Mouse (Mus musculus) liver, postnatal 0 days (tissue): Measurements from ENCODE around the gene Ripk3. TPM values are rescaled to one million over a fixed set of nuclear protein-coding genes. Genes with fewer than 3 reads are reported as not detected.
A peak's percentile ranks its signal among the peaks of the same experiment; 100 is the strongest.

Experiments used
- ATAC-seq: fragments of 200-750 bp; cut with Nextera tagmentation; 2 replicates; pipeline ENCODE4 v1.8.0; 2017; ENCODE audit warnings: mild to moderate bottlenecking, moderate library complexity
- DNase-seq: peaks from one replicate; pipeline ENCODE4 v3.0.0-alpha.2; 2016
- H3K27ac ChIP-seq: fragments of 300-500 bp; sonication (generic); 2 replicates; pipeline ENCODE4 v1.5.1; 2014; ENCODE audit warnings: antibody characterized with exemption, moderate library complexity, mild to moderate bottlenecking, low read depth
- H3K27me3 ChIP-seq: fragments of 300-500 bp; sonication (generic); 2 replicates; pipeline ENCODE4 v1.6.1; 2014; ENCODE audit warnings: low read length, control low read depth, mixed read lengths; ENCODE audit not compliant: insufficient read depth
- H3K36me3 ChIP-seq: fragments of 300-500 bp; sonication (generic); replicated peaks from 2 replicates; pipeline ENCODE4 v1.6.1; 2014; ENCODE audit warnings: mild to moderate bottlenecking, control low read depth, low read length, moderate library complexity, mixed read lengths; ENCODE audit not compliant: insufficient read depth
- H3K4me1 ChIP-seq: fragments of 300-500 bp; sonication (generic); 2 replicates; pipeline ENCODE4 v1.6.1; 2014; ENCODE audit warnings: antibody characterized with exemption, mild to moderate bottlenecking, control low read depth; ENCODE audit not compliant: insufficient read depth
- H3K4me2 ChIP-seq: fragments of 300-500 bp; sonication (generic); 2 replicates; pipeline ENCODE4 v1.6.1; 2014; ENCODE audit warnings: low read depth, mild to moderate bottlenecking, low read length, moderate library complexity, mixed read lengths
- H3K4me3 ChIP-seq: fragments of 300-500 bp; sonication (generic); 2 replicates; pipeline ENCODE4 v1.5.1; 2014; ENCODE audit warnings: low read depth, low read length
- H3K9ac ChIP-seq: fragments of 300-500 bp; sonication (generic); replicated peaks from 2 replicates; pipeline ENCODE4 v1.6.1; 2014; ENCODE audit warnings: mild to moderate bottlenecking, moderate library complexity
- H3K9me3 ChIP-seq: fragments of 300-500 bp; sonication (generic); 2 replicates; pipeline ENCODE4 v1.6.1; 2016; ENCODE audit warnings: mild to moderate bottlenecking, control low read depth, low read length, mixed read lengths
- CTCF ChIP-seq: sonication (generic); IDR thresholded peaks from 2 replicates; pipeline ENCODE4 v1.5.1; 2016; ENCODE audit warnings: antibody characterized with exemption, low read depth
- EP300 ChIP-seq: IDR thresholded peaks from 2 replicates; pipeline ENCODE4 v1.6.1; 2016; ENCODE audit warnings: antibody characterized with exemption, low read depth, mild to moderate bottlenecking
- WGBS: fragments of 180-500 bp; shearing (Covaris S2); extraction: QIAGEN DNeasy Blood & Tissue Kit; methylation state at CpG from one replicate; pipeline ENCODE4 v1.1.7; 2014; ENCODE audit not compliant: insufficient replicate concordance; 5-methylcytosine and 5-hydroxymethylcytosine counted together
- polyA plus RNA-seq: library from polyadenylated mRNA; unstranded; fragments of >200 nt; fragmentation: Nextera tagmentation; extraction: Ambion mirVana; gene quantifications from 2 replicates; pipeline ENCODE4 v1.2.1, GENCODE M21; 2015

Gene Ripk3
- 9.6 and 10.3 TPM in 2 replicates for polyA plus RNA-seq

DNA sequence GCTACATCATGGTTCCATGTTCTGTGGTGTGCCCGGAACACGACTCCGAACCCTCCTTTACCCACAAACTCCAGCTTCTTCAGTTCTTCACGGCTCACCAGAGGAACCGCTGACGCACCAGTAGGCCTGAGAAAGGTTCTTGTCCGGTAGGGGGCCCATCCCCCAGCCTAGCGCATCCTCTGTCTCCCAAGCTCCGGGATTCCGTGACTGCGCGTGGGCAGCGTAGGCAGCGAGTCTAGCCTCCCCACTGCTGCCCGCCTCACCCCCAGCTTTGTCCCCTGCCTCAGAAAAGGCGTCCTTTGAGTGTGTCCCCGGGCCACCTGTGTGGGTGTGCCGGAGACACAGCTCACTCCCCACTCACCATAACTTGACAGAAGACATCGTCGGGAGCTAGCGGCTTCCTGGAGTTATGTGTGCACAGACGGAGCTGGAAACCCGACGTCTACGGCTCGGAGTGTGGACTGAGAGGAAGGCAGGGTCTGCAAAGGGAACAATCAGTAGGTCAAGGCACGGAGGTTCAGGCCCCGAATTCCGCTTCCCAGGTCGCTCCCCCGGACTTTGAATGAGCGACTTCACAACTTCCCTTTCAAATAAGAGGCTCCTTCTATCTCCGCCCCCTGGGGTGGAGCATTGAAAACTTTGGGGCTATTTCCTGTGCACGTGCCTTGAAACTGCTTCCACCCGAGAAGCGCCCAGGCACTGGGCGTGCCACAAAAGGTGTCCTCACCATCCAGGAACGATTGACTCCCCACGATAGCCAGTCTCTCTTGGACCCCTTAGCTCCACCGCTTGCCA is at the start of gene Ripk3:
TSS of gene Ripk3 (minus strand) at position 610 of the 795 bp plus-strand sequence.
- H3K4me2 ChIP-seq = peak within 1 kb of the TSS; percentile 94
- no peaks in the 10 kb centered on the region for H3K9me3 ChIP-seq
- ATAC-seq = peak; percentile 61
- H3K4me3 ChIP-seq = peak within 1 kb of the TSS; percentile 60
- H3K27ac ChIP-seq = no peak within 1 kb of the TSS
- TF ChIP-seq EP300 (no peak), CTCF (peak; percentile 41)
- DNase-seq = peak; percentile 61
- 4% methylated on average over 40 of the region's 40 CpGs for WGBS
- H3K9ac ChIP-seq = peak within 1 kb of the TSS; percentile 62
- peaks cover 15% of the 10 kb centered on the region for H3K27me3 ChIP-seq
- peaks cover 14% of the 10 kb centered on the region for H3K4me1 ChIP-seq
- no peaks in the 10 kb centered on the region for H3K36me3 ChIP-seq

DNA sequence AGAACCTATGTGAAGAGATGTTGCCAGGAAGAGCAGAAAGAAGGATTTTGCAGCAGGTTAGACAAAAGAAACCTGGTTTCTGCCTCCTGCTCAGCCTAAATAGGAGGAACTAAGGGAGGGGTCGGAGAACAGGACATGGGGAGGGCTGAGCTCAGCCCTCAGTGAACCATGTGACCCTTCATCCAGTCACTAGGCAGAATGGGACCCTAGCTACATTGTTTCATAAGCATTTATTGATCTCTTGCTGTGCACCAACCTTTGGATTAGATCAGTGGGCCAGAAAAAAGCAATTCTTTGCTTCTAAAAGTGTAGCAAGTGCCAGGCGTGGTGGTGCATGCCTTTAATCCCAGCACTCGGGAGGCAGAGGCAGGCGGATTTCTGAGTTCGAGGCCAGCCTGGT is 49.6 kb upstream of the Ripk3 start:
- Histone ChIP-seq H3K27me3 (no peaks in the 10 kb centered on the region), H3K27ac (no peak overlapping the region), H3K4me3 (no peak overlapping the region), H3K4me1 (no peaks in the 10 kb centered on the region), H3K9me3 (no peaks in the 10 kb centered on the region), H3K9ac (no peak overlapping the region), H3K4me2 (no peak overlapping the region), H3K36me3 (no peaks in the 10 kb centered on the region)
- DNase-seq (no peak), ATAC-seq (peak; percentile 91)
- 66% methylated on average over 5 of the region's 5 CpGs for WGBS
- no peak for TF ChIP-seq CTCF
- TF ChIP-seq EP300 = no peak

DNA sequence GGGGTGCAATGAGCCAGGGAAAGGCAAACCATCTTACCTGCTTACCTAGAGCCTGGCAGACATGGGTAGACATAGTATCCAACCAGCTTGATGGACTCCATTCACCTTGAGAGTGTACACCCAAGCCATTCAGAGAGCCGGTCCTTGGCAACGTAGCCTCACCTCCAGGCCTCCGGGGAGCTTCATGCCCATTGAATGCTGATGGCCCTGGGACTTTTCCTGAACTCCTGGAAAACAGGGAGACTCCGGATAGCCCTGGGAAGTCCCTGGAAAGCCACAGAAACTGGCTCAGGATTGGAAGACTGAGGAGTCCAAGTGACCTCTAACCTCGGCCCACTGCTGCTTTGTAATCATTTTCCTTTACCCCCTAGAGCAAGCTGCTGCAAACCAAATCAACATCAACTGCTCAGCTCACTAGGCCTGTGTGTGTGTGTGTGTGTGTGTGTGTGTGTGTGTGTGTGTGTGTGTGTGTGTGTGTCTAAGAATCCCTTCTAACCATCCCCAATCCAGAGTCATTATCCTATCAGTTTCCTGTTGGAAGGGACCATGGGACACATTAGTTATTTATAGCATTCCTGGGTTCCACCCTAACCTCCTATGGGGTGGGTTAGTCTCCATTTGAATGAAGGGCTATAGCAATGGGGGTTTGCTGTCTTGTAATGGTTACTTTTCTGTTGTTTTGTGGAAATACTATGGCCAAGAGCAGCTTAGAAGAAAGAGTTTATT is 46.3 kb upstream of the Ripk3 start:
- no peaks in the 10 kb centered on the region for H3K27me3 ChIP-seq
- WGBS = 69% methylated on average over 5 of the region's 5 CpGs

DNA sequence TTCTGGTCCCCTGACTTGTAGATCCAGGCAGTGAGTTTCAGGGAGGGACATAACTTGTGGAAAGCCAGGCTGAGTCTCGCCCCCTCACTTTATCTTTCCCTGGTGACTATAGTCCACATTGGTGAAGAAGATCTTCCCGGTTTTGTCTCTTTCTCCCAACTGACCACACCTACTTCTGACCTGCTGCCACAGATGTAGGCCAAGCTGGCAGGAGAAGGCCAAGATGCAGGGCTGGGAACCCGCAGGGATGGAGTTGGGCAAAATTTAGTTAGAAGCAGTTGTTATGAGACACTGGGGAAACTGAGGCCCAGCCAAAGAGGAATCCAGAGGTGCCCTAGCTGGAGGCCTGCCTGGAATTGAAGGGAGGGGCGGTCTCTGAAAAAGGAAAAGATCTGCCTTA is 44.5 kb upstream of the Ripk3 start:
- DNase-seq (no peak), ATAC-seq (no peak)
- no peak overlapping the region for H3K4me3 ChIP-seq
- H3K9ac ChIP-seq = no peak overlapping the region
- H3K27ac ChIP-seq = no peak overlapping the region
- 81% methylated on average over 4 of the region's 4 CpGs for WGBS
- H3K4me2 ChIP-seq = no peak overlapping the region
- H3K9me3 ChIP-seq = no peaks in the 10 kb centered on the region
- no peak for TF ChIP-seq EP300
- TF ChIP-seq CTCF = no peak
- H3K4me1 ChIP-seq = no peaks in the 10 kb centered on the region
- no peaks in the 10 kb centered on the region for H3K36me3 ChIP-seq
- 0 out of 2 replicates have a peak, but pooled peaks cover 5% of the 10 kb centered on the region for H3K27me3 ChIP-seq

More for the DNA sequence above, 46.3 kb upstream of the Ripk3 start:
- no peak overlapping the region for H3K9ac ChIP-seq
- DNase-seq (no peak), ATAC-seq (no peak)
- no peak overlapping the region for H3K27ac ChIP-seq
- H3K36me3 ChIP-seq = no peaks in the 10 kb centered on the region
- no peaks in the 10 kb centered on the region for H3K4me1 ChIP-seq
- H3K4me2 ChIP-seq = no peak overlapping the region
- no peak for TF ChIP-seq CTCF
- TF ChIP-seq EP300 = no peak
- no peaks in the 10 kb centered on the region for H3K9me3 ChIP-seq
- H3K4me3 ChIP-seq = no peak overlapping the region

DNA sequence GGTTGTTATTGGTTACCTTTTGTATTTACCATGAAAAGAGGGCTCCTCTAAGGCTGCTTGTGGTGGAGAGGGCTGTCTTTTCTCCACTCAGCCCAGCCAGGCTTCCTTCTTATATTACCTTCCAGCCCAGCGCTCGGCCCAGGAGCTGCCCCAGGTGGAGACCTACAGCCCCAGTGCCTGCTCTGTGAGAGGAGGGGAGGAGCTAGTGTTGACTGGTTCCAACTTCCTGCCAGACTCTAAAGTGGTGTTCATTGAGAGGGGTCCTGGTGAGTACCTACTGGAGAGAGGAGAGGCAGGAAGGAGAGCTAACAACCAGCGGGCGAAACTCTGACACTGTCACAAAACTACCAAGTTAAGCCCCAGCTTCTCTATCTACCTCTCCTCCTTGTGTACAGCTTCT is 41.7 kb upstream of the Ripk3 start:
- Histone ChIP-seq H3K9me3 (no peaks in the 10 kb centered on the region), H3K9ac (no peak overlapping the region), H3K36me3 (no peaks in the 10 kb centered on the region), H3K27ac (no peak overlapping the region), H3K4me3 (no peak overlapping the region), H3K4me2 (no peak overlapping the region), H3K27me3 (peaks cover 28% of the 10 kb centered on the region), H3K4me1 (peaks cover 1% of the 10 kb centered on the region)
- TF ChIP-seq CTCF (no peak), EP300 (no peak)
- ATAC-seq (no peak), DNase-seq (no peak)
- WGBS = 70% methylated on average over 4 of the region's 4 CpGs

DNA sequence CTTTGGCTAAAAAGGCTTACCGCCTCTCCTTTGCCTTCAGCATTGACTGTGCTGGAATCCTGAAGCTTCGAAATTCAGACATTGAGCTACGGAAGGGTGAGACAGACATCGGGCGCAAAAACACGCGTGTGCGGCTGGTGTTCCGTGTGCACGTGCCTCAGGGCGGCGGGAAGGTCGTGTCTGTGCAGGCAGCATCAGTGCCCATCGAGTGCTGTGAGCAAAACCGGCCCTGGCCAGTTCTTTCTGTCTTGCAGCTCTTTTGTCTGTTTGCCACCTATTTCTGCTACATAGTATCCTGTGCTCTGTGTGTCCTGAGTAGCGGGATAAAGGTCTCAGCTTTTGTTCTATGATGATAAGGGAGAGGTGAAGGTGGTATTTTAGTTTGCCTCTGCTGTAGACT is 41.2 kb upstream of the Ripk3 start:
- ATAC-seq = no peak
- Histone ChIP-seq H3K9ac (no peak overlapping the region), H3K4me1 (peaks cover 6% of the 10 kb centered on the region), H3K36me3 (no peaks in the 10 kb centered on the region), H3K27ac (no peak overlapping the region), H3K4me2 (no peak overlapping the region), H3K9me3 (no peaks in the 10 kb centered on the region), H3K27me3 (peaks cover 33% of the 10 kb centered on the region), H3K4me3 (no peak overlapping the region)
- no peak for DNase-seq
- WGBS = 84% methylated on average over 16 of the region's 16 CpGs
- TF ChIP-seq EP300 = no peak
- no peak for TF ChIP-seq CTCF
